Mouse (Mus musculus) embryonic facial prominence, embryonic 13.5 days (tissue): ENCODE measurements around the gene Ugt1a8. TPM values are rescaled to one million over a fixed set of nuclear protein-coding genes. Genes with fewer than 3 reads are reported as not detected.

Experiments
- ATAC-seq: fragments of 200-750 bp; cut with Nextera tagmentation; 2 replicates; pipeline ENCODE4 v1.8.0; 2017; ENCODE audit warnings: low read depth; ENCODE audit not compliant: insufficient number of reproducible peaks, insufficient read depth, low FRiP score, low TSS enrichment
- H3K27ac ChIP-seq: fragments of 300-500 bp; sonication (generic); 2 replicates; pipeline ENCODE4 v1.5.1; 2015; ENCODE audit warnings: moderate library complexity, mild to moderate bottlenecking, inconsistent platforms
- H3K27me3 ChIP-seq: fragments of 300-500 bp; sonication (generic); 2 replicates; pipeline ENCODE4 v1.6.1; 2015; ENCODE audit warnings: mild to moderate bottlenecking, inconsistent platforms
- H3K36me3 ChIP-seq: fragments of 300-500 bp; sonication (generic); 2 replicates; pipeline ENCODE4 v1.6.1; 2015; ENCODE audit warnings: mild to moderate bottlenecking, inconsistent platforms
- H3K4me1 ChIP-seq: fragments of 300-500 bp; sonication (generic); 2 replicates; pipeline ENCODE4 v1.6.1; 2015; ENCODE audit warnings: inconsistent platforms
- H3K4me2 ChIP-seq: fragments of 300-500 bp; sonication (generic); 2 replicates; pipeline ENCODE4 v1.6.1; 2015; ENCODE audit warnings: moderate library complexity, mild to moderate bottlenecking, inconsistent platforms
- H3K4me3 ChIP-seq: fragments of 300-500 bp; sonication (generic); 2 replicates; pipeline ENCODE4 v1.5.1; 2015; ENCODE audit warnings: mild to moderate bottlenecking, inconsistent platforms
- H3K9ac ChIP-seq: fragments of 300-500 bp; sonication (generic); 2 replicates; pipeline ENCODE4 v1.6.1; 2015; ENCODE audit warnings: mild to moderate bottlenecking, inconsistent platforms
- H3K9me3 ChIP-seq: fragments of 300-500 bp; sonication (generic); 2 replicates; pipeline ENCODE4 v1.6.1; 2016; ENCODE audit warnings: inconsistent platforms
- WGBS: fragments of 180-500 bp; shearing (Covaris S2); methylation state at CpG from one replicate; pipeline ENCODE4 v1.1.7; 2015; ENCODE audit warnings: mixed read lengths; 5-methylcytosine and 5-hydroxymethylcytosine counted together
- polyA plus RNA-seq: library from polyadenylated mRNA; unstranded; fragments of >200 nt; fragmentation: Nextera tagmentation; extraction: Ambion mirVana; gene quantifications from 2 replicates; pipeline ENCODE4 v1.2.1, GENCODE M21; 2015

Ugt1a8 gene
- polyA plus RNA-seq, 1 experiment from 2014 or later: not detected

DNA sequence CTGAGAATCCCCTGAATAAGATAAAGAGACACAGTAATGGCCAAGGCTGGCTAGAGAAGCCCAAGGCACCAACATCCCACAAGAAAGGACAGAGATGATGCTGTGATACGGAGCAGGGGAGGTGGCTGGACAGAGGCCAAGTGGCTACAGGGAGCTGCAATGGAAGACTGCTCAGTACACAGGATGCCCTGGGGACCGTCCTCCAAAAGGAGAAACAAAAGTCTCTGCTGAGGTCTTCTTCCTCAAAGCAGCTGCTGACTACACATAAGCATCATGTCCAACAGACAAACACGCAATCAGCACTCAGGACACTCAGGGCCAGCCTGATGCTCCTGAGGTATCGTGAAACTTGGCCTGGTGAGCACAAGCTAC, 177.2 kb downstream of the Ugt1a8 start:
- ATAC-seq: no peak
- Histone ChIP-seq H3K4me1 (no peaks in the 10 kb centered on the region), H3K36me3 (peaks cover 100% of the 10 kb centered on the region), H3K4me3 (no peak overlapping the region), H3K9ac (no peak overlapping the region), H3K27me3 (no peaks in the 10 kb centered on the region), H3K27ac (no peak overlapping the region), H3K4me2 (no peak overlapping the region), H3K9me3 (0 out of 2 replicates have a peak, but pooled peaks cover 4% of the 10 kb centered on the region)
- 78% methylated on average over 4 of the region's 4 CpGs for WGBS

DNA sequence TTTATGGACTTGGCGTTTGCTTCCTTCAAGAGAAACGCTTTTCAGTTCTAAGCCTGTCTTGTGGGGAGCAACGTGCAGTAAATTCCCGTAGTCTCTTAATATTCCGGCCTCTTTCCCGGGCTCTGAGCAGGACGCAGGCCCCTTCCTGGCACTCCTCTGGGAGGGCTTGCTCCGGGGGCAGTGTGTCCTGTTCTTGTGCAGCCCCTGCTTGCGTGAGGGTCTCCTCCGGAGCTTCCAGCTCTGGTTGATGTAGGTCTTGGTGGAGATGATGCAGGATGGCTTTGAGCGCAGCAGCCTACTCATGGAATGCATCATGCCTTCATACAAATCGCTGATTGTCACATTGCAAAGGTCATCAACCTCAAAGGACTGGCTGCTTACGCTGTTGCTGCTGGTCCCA, 178.5 kb downstream of the Ugt1a8 start:
- H3K9ac ChIP-seq: no peak overlapping the region
- no peak for ATAC-seq
- 89% methylated on average over 13 of the region's 13 CpGs for WGBS
- H3K4me2 ChIP-seq: no peak overlapping the region
- no peak overlapping the region for H3K4me3 ChIP-seq
- H3K27ac ChIP-seq: no peak overlapping the region
- H3K27me3 ChIP-seq: no peaks in the 10 kb centered on the region
- no peaks in the 10 kb centered on the region for H3K4me1 ChIP-seq
- peaks cover 91% of the 10 kb centered on the region for H3K36me3 ChIP-seq
- H3K9me3 ChIP-seq: 0 out of 2 replicates have a peak, but pooled peaks cover 4% of the 10 kb centered on the region

DNA sequence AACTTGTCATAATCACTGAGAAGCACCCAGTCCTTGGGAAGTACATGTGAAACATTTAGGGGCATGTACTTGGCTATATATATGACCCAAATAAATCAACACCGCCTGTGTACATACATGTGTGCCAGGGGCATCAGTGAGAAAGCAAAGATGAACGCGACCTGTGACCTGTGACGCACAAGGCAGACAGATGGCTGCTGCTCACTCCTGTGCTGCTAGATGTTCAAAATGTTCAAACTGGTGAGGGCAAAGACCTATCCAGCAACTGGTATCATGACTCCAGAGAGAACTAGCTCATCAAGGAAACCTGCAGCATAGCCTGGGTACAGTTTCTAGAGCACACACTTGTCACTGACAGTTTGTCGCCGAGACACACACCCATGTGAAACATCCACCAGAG, 179.9 kb downstream of the Ugt1a8 start:
- ATAC-seq: no peak
- no peak overlapping the region for H3K27ac ChIP-seq
- 95% methylated on average over 6 of the region's 6 CpGs for WGBS
- H3K4me1 ChIP-seq: no peaks in the 10 kb centered on the region
- H3K36me3 ChIP-seq: peaks cover 89% of the 10 kb centered on the region
- H3K4me2 ChIP-seq: no peak overlapping the region
- H3K9me3 ChIP-seq: 0 out of 2 replicates have a peak, but pooled peaks cover 4% of the 10 kb centered on the region
- no peaks in the 10 kb centered on the region for H3K27me3 ChIP-seq
- H3K4me3 ChIP-seq: no peak overlapping the region
- H3K9ac ChIP-seq: no peak overlapping the region

DNA sequence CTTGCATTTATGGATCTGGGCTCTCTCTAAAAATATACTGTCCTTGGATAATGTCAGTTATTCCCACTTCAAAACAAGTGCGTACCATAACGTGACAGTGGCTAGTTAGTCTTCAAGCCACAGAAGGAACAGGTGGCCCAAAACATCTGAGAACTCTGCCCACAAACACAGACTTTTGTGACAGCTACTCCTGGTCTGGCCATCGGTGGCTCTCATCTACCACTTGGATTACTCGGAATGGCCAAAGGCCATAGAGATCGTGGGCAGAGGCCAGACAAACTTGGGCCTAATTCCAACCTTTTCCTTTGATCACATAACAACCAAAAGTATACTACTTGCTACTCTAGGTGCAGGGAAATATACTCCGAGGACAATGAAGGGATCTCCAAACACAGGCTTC, 180.5 kb downstream of the Ugt1a8 start:
- Histone ChIP-seq H3K9me3 (0 out of 2 replicates have a peak, but pooled peaks cover 4% of the 10 kb centered on the region), H3K4me3 (no peak overlapping the region), H3K27me3 (no peaks in the 10 kb centered on the region), H3K27ac (no peak overlapping the region), H3K4me1 (no peaks in the 10 kb centered on the region), H3K4me2 (no peak overlapping the region), H3K36me3 (peaks cover 89% of the 10 kb centered on the region), H3K9ac (no peak overlapping the region)
- 85% methylated on average over 6 of the region's 6 CpGs for WGBS
- ATAC-seq: no peak

Other genes starting within 250 kb of the Ugt1a8 start
- 28.8 and 33.0 TPM in 2 replicates for gene Dgkd, start 234.5 kb upstream of the Ugt1a8 start, polyA plus RNA-seq
- 52.3 and 54.0 TPM in 2 replicates for gene Usp40, start 79.3 kb upstream of the Ugt1a8 start, polyA plus RNA-seq
- not detected in 2 replicates for gene Ugt1a10, start 32.4 kb upstream of the Ugt1a8 start, polyA plus RNA-seq
- gene Ugt1a9, start 17.0 kb upstream of the Ugt1a8 start, polyA plus RNA-seq: not detected in 2 replicates
- 1.6 and 1.7 TPM in 2 replicates for gene Ugt1a7c, start 7.2 kb downstream of the Ugt1a8 start, polyA plus RNA-seq
- gene Ugt1a6b, start 15.4 kb downstream of the Ugt1a8 start, polyA plus RNA-seq: 0.17 and 0.29 TPM in 2 replicates
- gene Ugt1a6a, start 47.0 kb downstream of the Ugt1a8 start, polyA plus RNA-seq: 4.4 and 4.8 TPM in 2 replicates
- gene Ugt1a5, start 78.2 kb downstream of the Ugt1a8 start, polyA plus RNA-seq: not detected in 2 replicates
- gene Ugt1a2, start 112.8 kb downstream of the Ugt1a8 start, polyA plus RNA-seq: not detected in 2 replicates
- 11.6 and 13.2 TPM in 2 replicates for gene Dnajb3, start 118.0 kb downstream of the Ugt1a8 start, polyA plus RNA-seq
- not detected in 2 replicates for gene Ugt1a1, start 124.1 kb downstream of the Ugt1a8 start, polyA plus RNA-seq
- gene Mroh2a, start 139.2 kb downstream of the Ugt1a8 start, polyA plus RNA-seq: 1.1 and 1.2 TPM in 2 replicates
- gene Hjurp, start 189.8 kb downstream of the Ugt1a8 start, polyA plus RNA-seq: 198 and 204 TPM in 2 replicates
- gene Trpm8, start 189.8 kb downstream of the Ugt1a8 start, polyA plus RNA-seq: not detected in 2 replicates